Mouse (Mus musculus): ENCODE data around the gene S100a3.

- TF ChIP-seq CTCF (IDR thresholded peaks at IDR 0.05; ENCODE audit: extremely low read depth, insufficient read depth, low read length) (no peak), POLR2A (IDR thresholded peaks at IDR 0.05; ENCODE audit: extremely low read depth, insufficient read depth, low read length) (no peak)
Observed at GRCm38 (mm10) chr3:90526580-90526979, 33.8 kb upstream of the S100a3 start, which contains the start of gene S100a14.

All from cortical plate, adult 2 months (tissue).